Mouse (Mus musculus): ENCODE results near the gene Tbc1d22b. TPM values are rescaled to one million over a fixed set of nuclear protein-coding genes. Genes with fewer than 3 reads are reported as not detected.

Gene Tbc1d22b
- total RNA-seq, 2 experiments from 2014 or later: 43.4 to 45.7 TPM

- DNase-seq (ENCODE audit: extremely low spot score in 1 of 2, low spot score in 1 of 2): no peak
These were observed 88.3 kb downstream of the Tbc1d22b start for GRCm38 (mm10) chr17:29637895-29638294.

GRCm38 (mm10) chr17:29640971-29641370 lies 91.4 kb downstream of the Tbc1d22b start:
- no peak for DNase-seq (ENCODE audit: extremely low spot score in 1 of 2, low spot score in 1 of 2)

DNA sequence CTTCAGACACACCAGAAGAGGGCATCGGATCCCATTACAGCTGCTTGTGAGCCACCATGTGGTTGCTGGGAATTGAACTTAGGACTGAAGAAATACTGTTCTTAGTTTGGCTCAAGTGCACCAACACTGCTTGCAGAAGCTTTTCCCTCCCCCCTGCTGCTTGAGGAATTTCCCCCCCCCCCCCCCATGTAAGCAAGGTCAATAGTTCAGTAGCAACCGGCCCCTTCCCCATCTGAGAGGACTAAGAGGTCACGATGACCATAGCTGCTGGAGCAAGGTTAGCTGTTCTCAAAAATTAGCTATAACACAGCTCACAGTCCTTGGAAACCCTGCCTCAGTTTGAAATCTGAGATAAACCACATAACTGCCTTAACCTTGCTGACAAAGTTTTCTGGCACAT lies 92.6 kb downstream of the Tbc1d22b start:
- no peak for DNase-seq (ENCODE audit: extremely low spot score in 1 of 2, low spot score in 1 of 2)

Small RNA genes within 50 kb of the gene (microRNA-seq; reads per million reads assigned to microRNA genes)
- 0 reads per million in 2 experiments for gene Mir7667

Other genes with a start within 250 kb of the Tbc1d22b start
- gene Pi16, start 232.1 kb upstream of the Tbc1d22b start, total RNA-seq (2021): 1 to 10 TPM in 1 of 2 experiments, under 1 TPM in 1; 0.98 to 1.5 TPM
- gene Mtch1, start 201.9 kb upstream of the Tbc1d22b start, total RNA-seq (2021): 100 to 1,000 TPM; 556 to 630 TPM
- 1 to 10 TPM; 5.6 to 8.2 TPM for gene Fgd2, start 188.9 kb upstream of the Tbc1d22b start, total RNA-seq (2021)
- 1 to 10 TPM; 2.7 to 3.7 TPM for gene Pim1, start 59.0 kb upstream of the Tbc1d22b start, total RNA-seq (2021)
- gene Gm17657, start 147 bp upstream of the Tbc1d22b start, total RNA-seq (2021): not detected
- gene Tmem217, start 2.6 kb downstream of the Tbc1d22b start, total RNA-seq (2021): under 1 TPM in 1 of 2 experiments, not detected in 1; 0.44 TPM
- 10 to 100 TPM; 38.4 to 39.7 TPM for gene Rnf8, start 65.0 kb downstream of the Tbc1d22b start, total RNA-seq (2021)
- gene Gm28043, start 65.1 kb downstream of the Tbc1d22b start, total RNA-seq (2021): 1 to 10 TPM; 2.6 to 5.0 TPM
- 100 to 1,000 TPM; 101 to 109 TPM for gene Cmtr1, start 110.8 kb downstream of the Tbc1d22b start, total RNA-seq (2021)
- 10 to 100 TPM; 19.9 to 23.6 TPM for gene Ccdc167, start 167.3 kb downstream of the Tbc1d22b start, total RNA-seq (2021)

Measured in layer of hippocampus, postnatal 25 days (tissue).